Mouse (Mus musculus) lung, embryonic 16.5 days (tissue): Measurements from ENCODE around the gene Fpr-rs4. TPM values are rescaled to one million over a fixed set of nuclear protein-coding genes. Genes with fewer than 3 reads are reported as not detected.
"Not testable (repeated sequence)": the region's sequence is repeated elsewhere in the genome, so short reads cannot be mapped to it uniquely, and the experiment has no call there.

Experiments
- ATAC-seq: fragments of 200-750 bp; cut with Nextera tagmentation; 2 replicates; pipeline ENCODE4 v1.8.0; 2017; ENCODE audit warnings: low read depth, mild to moderate bottlenecking, moderate library complexity
- H3K27ac ChIP-seq: fragments of 300-500 bp; sonication (generic); 2 replicates; pipeline ENCODE4 v1.5.1; 2014; ENCODE audit warnings: mild to moderate bottlenecking, control low read depth, low read length
- H3K27me3 ChIP-seq: fragments of 300-500 bp; sonication (generic); 2 replicates; pipeline ENCODE4 v1.6.1; 2014; ENCODE audit warnings: low read depth, low read length, mixed read lengths; ENCODE audit not compliant: control insufficient read depth, insufficient read depth
- H3K36me3 ChIP-seq: fragments of 300-500 bp; sonication (generic); 2 replicates; pipeline ENCODE4 v1.6.1; 2014; ENCODE audit warnings: low read length; ENCODE audit not compliant: control insufficient read depth, insufficient read depth
- H3K4me1 ChIP-seq: fragments of 300-500 bp; sonication (generic); replicated peaks from 2 replicates; pipeline ENCODE4 v1.6.1; 2014; ENCODE audit warnings: low read length, mixed read lengths; ENCODE audit not compliant: control insufficient read depth, insufficient read depth
- H3K4me2 ChIP-seq: fragments of 300-500 bp; sonication (generic); 2 replicates; pipeline ENCODE4 v1.6.1; 2014; ENCODE audit warnings: low read depth, low read length, control low read depth
- H3K4me3 ChIP-seq: fragments of 300-500 bp; sonication (generic); 2 replicates; pipeline ENCODE4 v1.5.1; 2014; ENCODE audit warnings: mild to moderate bottlenecking, low read length, control low read depth
- H3K9ac ChIP-seq: fragments of 300-500 bp; sonication (generic); 2 replicates; pipeline ENCODE4 v1.6.1; 2014; ENCODE audit warnings: low read length, control low read depth
- H3K9me3 ChIP-seq: fragments of 300-500 bp; sonication (generic); 2 replicates; pipeline ENCODE4 v1.6.1; 2016; ENCODE audit warnings: low read length; ENCODE audit not compliant: control insufficient read depth
- WGBS: fragments of 180-500 bp; shearing (Covaris S2); extraction: QIAGEN DNeasy Blood & Tissue Kit; methylation state at CpG from one replicate; pipeline ENCODE4 v1.1.7; 2014; 5-methylcytosine and 5-hydroxymethylcytosine counted together
- polyA plus RNA-seq: library from polyadenylated mRNA; unstranded; fragments of >200 nt; fragmentation: Nextera tagmentation; extraction: Ambion mirVana; gene quantifications from 2 replicates; pipeline ENCODE4 v1.2.1, GENCODE M21; 2015

Gene Fpr-rs4
- polyA plus RNA-seq: not detected in 2 replicates

DNA sequence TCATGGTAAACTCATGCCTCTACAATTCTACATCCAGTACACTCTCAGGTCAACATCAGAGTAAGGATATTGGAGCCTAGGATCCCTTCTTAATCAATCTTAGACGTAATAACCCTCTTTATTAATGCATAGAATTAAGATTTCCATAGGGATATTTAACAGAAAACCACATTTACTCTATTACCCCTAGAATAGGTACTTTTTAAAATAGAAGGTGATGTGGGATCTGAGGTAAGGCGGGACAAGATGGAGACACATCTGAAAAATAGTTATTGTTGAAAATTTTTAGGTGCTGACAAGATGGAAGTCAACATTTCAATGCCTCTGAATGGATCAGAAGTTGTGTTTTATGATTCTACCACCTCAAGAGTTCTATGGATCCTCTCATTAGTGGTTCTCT lies at the start of gene Fpr-rs4:
Fpr-rs4 (plus strand) TSS at position 301 of the 400 bp plus-strand sequence.
- no peaks in the 10 kb centered on the region for H3K4me1 ChIP-seq
- no peak for ATAC-seq
- H3K9ac ChIP-seq: no peak within 1 kb of the TSS
- no peaks in the 10 kb centered on the region for H3K36me3 ChIP-seq
- no peaks in the 10 kb centered on the region for H3K27me3 ChIP-seq
- no peak within 1 kb of the TSS for H3K4me2 ChIP-seq
- 39% methylated on average over 2 of the region's 2 CpGs for WGBS
- H3K9me3 ChIP-seq: no peaks in the 10 kb centered on the region
- no peak within 1 kb of the TSS for H3K27ac ChIP-seq
- no peak within 1 kb of the TSS for H3K4me3 ChIP-seq

DNA sequence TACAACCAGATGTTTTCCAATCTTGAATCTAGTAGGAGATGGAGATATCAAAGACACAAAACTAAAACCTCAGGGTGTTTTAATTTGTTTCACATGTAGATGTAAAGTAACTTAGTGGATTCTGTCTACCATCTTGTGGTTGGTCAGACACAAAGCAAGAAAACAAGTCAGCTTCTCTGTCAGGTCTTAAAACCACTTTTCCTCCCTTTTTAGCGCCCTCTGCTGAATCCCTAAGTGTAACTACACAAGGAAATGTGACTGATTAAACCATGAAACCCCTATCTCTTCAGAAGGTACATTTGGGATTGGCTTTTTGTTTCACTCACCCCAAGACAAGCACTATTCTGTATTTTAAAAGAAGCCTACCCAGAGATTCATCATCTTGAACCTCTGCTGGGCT lies 48.1 kb upstream of the Fpr-rs4 start:
- no peak for ATAC-seq
- H3K27me3 ChIP-seq: no peaks in the 10 kb centered on the region
- WGBS: 15% methylated on average over 1 of the region's 1 CpGs

DNA sequence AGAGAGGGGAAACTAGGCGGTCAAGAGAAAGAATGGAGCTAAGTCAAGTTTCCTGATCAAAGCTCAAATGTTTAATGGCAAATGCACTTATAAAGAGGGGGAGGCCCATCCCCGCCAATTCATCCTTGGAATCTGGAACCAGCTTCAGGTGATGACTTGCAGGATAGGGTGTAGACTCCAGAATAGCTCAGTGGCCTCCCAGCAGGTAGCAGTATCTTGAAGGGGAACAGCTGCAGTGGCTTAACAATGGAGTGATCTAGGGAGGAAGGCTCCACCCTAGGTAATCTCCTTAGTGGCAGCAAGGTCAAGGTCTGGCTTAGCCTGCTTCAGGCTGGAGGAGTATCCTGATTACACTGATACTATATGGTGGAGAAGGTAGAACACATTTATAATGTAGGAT lies 40.3 kb upstream of the Fpr-rs4 start:
- not testable (repeated sequence) for H3K9me3 ChIP-seq, H3K4me2 ChIP-seq, H3K9ac ChIP-seq, ATAC-seq, H3K27me3 ChIP-seq, H3K36me3 ChIP-seq, H3K27ac ChIP-seq, H3K4me1 ChIP-seq, H3K4me3 ChIP-seq
- 63% methylated on average over 2 of the region's 2 CpGs for WGBS

More for the DNA sequence above, 48.1 kb upstream of the Fpr-rs4 start:
- H3K9me3 ChIP-seq: peaks cover under 1% of the 10 kb centered on the region
- no peaks in the 10 kb centered on the region for H3K36me3 ChIP-seq
- H3K9ac ChIP-seq: no peak overlapping the region
- H3K27ac ChIP-seq: no peak overlapping the region
- H3K4me1 ChIP-seq: no peaks in the 10 kb centered on the region
- no peak overlapping the region for H3K4me2 ChIP-seq
- H3K4me3 ChIP-seq: no peak overlapping the region

DNA sequence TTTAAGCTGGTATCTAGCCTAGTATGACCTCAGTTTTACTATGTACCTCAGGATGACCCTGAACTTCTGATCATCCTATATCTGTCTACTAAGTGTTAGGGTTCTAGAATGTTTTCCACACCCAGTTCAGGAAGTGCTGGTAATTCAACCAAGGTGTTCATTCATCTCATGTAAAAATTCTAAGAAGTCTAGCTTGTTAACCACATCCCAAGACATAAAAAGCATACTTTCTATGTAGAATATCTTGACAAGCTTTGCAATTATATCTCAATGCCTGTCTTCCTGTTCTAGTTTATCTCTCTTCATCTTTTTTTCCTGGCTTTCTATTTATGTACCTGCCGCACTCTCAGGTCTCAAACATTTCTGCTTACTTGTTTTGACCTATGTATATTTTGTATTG lies 16.8 kb upstream of the Fpr-rs4 start:
- ATAC-seq: no peak
- WGBS: 92% methylated on average over 1 of the region's 1 CpGs
- H3K4me2 ChIP-seq: no peak overlapping the region

DNA sequence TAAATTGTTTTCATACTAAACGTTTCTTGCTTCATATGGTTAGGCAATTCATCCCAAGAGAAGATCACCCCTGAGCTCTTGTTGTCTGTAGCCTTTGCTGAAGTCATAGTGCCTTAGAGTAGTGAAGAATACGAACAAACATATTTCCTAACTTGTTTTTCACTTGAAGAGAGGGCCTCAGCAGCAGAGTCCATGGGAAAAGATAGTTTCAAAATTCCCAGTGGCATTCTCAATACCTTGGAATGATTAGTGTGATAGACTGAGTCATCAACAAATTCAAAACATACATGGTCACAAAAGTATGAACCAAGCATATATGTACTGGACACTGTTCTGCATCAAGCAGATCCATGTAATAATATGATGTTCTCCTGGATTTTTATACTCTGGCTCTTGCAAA lies 27.6 kb downstream of the Fpr-rs4 start, which contains the start of gene Vmn2r124:
Vmn2r124 (plus strand) TSS at position 301 of the 400 bp plus-strand sequence.
- H3K4me1 ChIP-seq: no peaks in the 10 kb centered on the region
- H3K27me3 ChIP-seq: no peaks in the 10 kb centered on the region
- H3K9me3 ChIP-seq: no peaks in the 10 kb centered on the region
- no peak within 1 kb of the TSS for H3K27ac ChIP-seq
- no peak within 1 kb of the TSS for H3K9ac ChIP-seq
- no peak within 1 kb of the TSS for H3K4me3 ChIP-seq
- no peak within 1 kb of the TSS for H3K4me2 ChIP-seq
- WGBS: 37% methylated on average over 2 of the region's 2 CpGs
- H3K36me3 ChIP-seq: no peaks in the 10 kb centered on the region
- no peak for ATAC-seq

More for the DNA sequence above, 16.8 kb upstream of the Fpr-rs4 start:
- no peaks in the 10 kb centered on the region for H3K4me1 ChIP-seq
- H3K9ac ChIP-seq: no peak overlapping the region
- H3K36me3 ChIP-seq: no peaks in the 10 kb centered on the region
- no peak overlapping the region for H3K27ac ChIP-seq
- no peaks in the 10 kb centered on the region for H3K9me3 ChIP-seq
- no peaks in the 10 kb centered on the region for H3K27me3 ChIP-seq
- H3K4me3 ChIP-seq: no peak overlapping the region

Other genes starting within 250 kb of the Fpr-rs4 start
- gene Spaca6, start 194.6 kb upstream of the Fpr-rs4 start, polyA plus RNA-seq: 31.4 and 36.6 TPM in 2 replicates
- gene Has1, start 166.5 kb upstream of the Fpr-rs4 start, polyA plus RNA-seq: 0.73 and 1.3 TPM in 2 replicates
- gene Fpr1, start 137.8 kb upstream of the Fpr-rs4 start, polyA plus RNA-seq: 1.7 TPM in 2 replicates
- gene Fpr2, start 133.9 kb upstream of the Fpr-rs4 start, polyA plus RNA-seq: 1.9 and 2.9 TPM in 2 replicates
- gene Fpr3, start 133.9 kb upstream of the Fpr-rs4 start, polyA plus RNA-seq: not detected in 2 replicates
- gene Vmn2r124, start 27.7 kb downstream of the Fpr-rs4 start, polyA plus RNA-seq: not detected in 2 replicates
- gene Vmn2r91, start 63.3 kb downstream of the Fpr-rs4 start, polyA plus RNA-seq: not detected in 2 replicates
- not detected in 2 replicates for gene Vmn2r92, start 130.2 kb downstream of the Fpr-rs4 start, polyA plus RNA-seq